Mouse (Mus musculus) adrenal gland, postnatal 4 days (tissue): ENCODE measurements around the gene Taz. TPM values are rescaled to one million over a fixed set of nuclear protein-coding genes. Genes with fewer than 3 reads are reported as not detected.

ENCODE experiments used
- DNase-seq, 2 experiments: peaks; one replicate each; pipeline ENCODE4 v3.0.0; 2021 to 2022; ENCODE audit warnings: low spot score in 2 of 2, mixed read lengths in 2 of 2
- total RNA-seq, 2 experiments: library from RNA; stranded (reverse); gene quantifications; 2 replicates each; pipeline ENCODE4 v1.2.3; 2021

The Taz gene
- total RNA-seq, 2 experiments from 2014 or later = 95.2 to 102 TPM

GRCm38 (mm10) chrX:74273422-74274322 lies 8.0 kb upstream of the Taz start:
- no peak for DNase-seq

- no peak for DNase-seq
These were observed 3.8 kb upstream of the Taz start for GRCm38 (mm10) chrX:74277916-74278315.

GRCm38 (mm10) chrX:74281041-74281731 lies 526 bp upstream of the Taz start:
- DNase-seq = peak in 1 of 2 experiments; percentile 24

GRCm38 (mm10) chrX:74282395-74283091 lies 831 bp downstream of the Taz start:
- DNase-seq = peak; percentile 38 to 52

- DNase-seq = no peak
These were observed 1.4 kb downstream of the Taz start for GRCm38 (mm10) chrX:74283092-74283437.

- no peak for DNase-seq
These were observed 11.7 kb downstream of the Taz start for GRCm38 (mm10) chrX:74293431-74293830.

GRCm38 (mm10) chrX:74296538-74297448 lies 15.1 kb downstream of the Taz start, which contains the start of gene Atp6ap1:
Atp6ap1 (plus strand) TSS chrX:74297097.
- peak; percentile 62 to 83 for DNase-seq

- no peak for DNase-seq
These were observed 16.6 kb downstream of the Taz start for GRCm38 (mm10) chrX:74298348-74298747.

GRCm38 (mm10) chrX:74299721-74300120 lies 18.0 kb downstream of the Taz start:
- no peak for DNase-seq

GRCm38 (mm10) chrX:74304867-74305700 lies 23.4 kb downstream of the Taz start, which contains the start of gene Gdi1:
Gdi1 (plus strand) TSS chrX:74304998.
- peak; percentile 36 to 40 for DNase-seq

GRCm38 (mm10) chrX:74312540-74313464 lies 31.1 kb downstream of the Taz start, which contains the start of gene Fam50a:
Fam50a (plus strand) TSS chrX:74313033.
- DNase-seq = peak; percentile 49 to 62

- DNase-seq = peak; percentile 31 to 48
These were observed 47.0 kb downstream of the Taz start, which contains the start of gene Plxna3 for GRCm38 (mm10) chrX:74328725-74329161. Plxna3 (plus strand) TSS chrX:74329066.

GRCm38 (mm10) chrX:74329215-74329671 lies 47.5 kb downstream of the Taz start:
- DNase-seq = no peak

- DNase-seq = no peak
These were observed 48.6 kb downstream of the Taz start for GRCm38 (mm10) chrX:74330166-74330930.
